Mouse (Mus musculus) ovary, adult 10 weeks (tissue): ENCODE data around the gene Polr3g. TPM values are rescaled to one million over a fixed set of nuclear protein-coding genes. Genes with fewer than 3 reads are reported as not detected.

Experiments used
- polyA plus RNA-seq: library from polyadenylated mRNA; stranded (reverse); fragments of 350-450 nt; fragmentation: Illumina TruSeq; extraction: RNeasy Lipid Tissue Mini Kit (QIAGEN cat#74804); gene quantifications from one replicate; pipeline ENCODE4 v1.2.3, GENCODE M21; 2014

Polr3g gene
- 34.1 TPM for polyA plus RNA-seq

DNA sequence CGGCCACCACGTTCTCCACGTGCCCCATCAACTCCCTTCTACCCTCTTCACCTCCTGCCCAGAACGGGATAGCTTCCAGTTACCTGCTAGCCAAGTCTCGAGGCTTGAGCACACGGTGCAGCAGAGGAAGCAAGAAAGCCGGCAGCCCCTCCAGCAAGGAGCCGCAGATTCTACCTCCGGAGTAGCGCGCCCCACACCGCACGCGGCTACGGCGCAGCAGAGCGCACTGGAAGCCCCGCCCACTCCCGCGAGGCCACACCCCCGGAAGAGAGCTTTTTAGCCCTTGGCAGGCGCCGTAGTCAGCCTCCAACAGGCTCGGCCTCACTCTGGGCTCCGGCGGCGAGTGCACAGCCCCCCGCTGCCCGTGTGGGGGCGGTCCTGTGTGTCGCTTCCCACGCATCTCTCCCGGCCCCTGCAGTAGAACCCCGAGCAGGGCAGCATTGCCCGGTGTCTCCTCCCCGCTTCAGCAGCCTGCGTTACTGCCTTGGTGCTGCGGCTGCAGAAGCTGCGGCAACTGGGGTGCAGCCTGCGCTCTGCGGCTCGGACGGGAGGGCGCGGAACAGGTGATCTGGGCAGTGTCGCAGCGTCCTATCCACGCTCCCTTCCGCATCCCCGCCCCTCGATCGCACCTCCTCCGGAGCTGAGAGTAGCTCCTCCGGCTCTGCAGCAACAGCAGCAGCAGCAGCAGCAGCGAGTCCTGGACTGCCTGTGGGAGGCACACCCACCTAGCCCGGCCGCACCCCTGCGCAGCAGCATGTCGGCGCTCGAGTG is at the start of gene Polr3g, which contains the start of gene Mblac2:
TSS of gene Polr3g (minus strand) at position 239 of the 771 bp plus-strand sequence.
TSS of gene Mblac2 (plus strand) at position 567 of the 771 bp plus-strand sequence.

DNA sequence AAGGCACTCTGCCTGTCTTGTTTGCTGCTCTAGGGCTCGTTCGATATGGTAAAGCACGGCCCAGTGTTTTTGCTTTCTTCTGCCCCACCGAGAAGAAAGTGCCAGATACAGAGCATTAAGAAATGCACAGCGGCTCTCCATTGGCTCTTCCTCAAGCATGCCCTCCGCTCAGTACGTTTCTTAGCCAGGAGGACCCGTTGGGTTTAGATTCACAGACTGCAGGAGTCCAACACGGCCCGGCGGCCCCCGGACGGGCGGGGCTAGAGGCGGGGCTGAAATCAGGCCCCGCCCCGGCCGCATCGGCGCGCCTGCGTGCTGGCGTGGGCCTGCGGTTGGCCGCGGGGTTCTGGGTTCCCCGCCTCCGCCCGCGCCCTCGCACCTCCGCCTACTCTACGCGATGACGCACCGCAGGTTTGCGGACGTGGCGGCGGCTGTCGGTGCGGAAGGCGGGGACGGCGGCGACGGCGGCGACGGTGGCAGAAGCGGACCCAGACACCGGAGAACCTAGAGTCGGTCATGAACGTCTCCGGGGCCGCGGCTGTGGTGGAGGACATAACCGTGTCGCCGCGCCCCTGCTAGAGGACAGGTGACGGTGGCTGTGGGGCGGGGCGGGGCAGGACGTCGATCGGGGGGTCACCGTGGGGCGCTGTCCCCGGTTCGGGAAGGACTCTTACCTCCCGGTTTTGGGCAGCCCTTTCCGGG is 53.3 kb downstream of the Polr3g start, which contains the start of gene Lysmd3:
TSS of gene Lysmd3 (plus strand) at position 313 of the 702 bp plus-strand sequence.

DNA sequence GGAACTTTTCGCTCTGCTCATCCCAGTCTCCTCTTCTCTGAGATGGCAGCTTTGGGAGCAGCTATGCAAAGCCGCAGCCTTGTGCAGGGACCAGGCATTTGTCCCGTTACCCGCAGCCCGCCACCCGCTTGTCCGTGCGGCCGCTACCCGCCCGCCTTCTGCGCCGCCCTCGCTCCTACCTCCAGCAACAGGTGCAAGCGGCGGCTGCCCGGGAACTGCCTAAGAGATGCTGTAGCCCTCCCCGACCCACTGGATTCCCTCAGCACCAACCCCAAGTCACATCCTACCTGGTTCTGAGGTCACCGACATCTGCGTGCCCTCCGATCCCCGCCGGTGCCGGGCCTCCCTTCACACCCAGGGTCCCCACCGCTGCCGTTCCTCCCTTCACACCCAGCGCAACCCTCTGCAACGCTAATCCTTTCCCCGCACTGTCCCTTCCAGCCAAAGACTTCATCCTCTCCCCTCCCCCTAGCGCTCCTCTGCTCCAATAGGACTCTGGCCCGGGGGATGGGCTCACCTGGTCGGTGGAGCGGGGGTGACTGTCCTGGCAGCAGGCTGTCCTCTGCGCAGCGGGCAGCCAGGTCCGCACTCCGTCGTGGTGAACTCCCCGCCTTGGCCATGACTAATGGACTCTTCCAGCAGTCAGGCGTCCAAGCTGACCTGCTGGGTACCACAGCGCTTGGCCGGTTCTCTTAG is 77.9 kb downstream of the Polr3g start, which contains the start of gene Adgrv1:
TSS of gene Adgrv1 (minus strand) at position 435 of the 696 bp plus-strand sequence.

Other genes starting within 250 kb of the Polr3g start
- gene Adgrv1, start 77.9 kb downstream of the Polr3g start, polyA plus RNA-seq, result 23.0 TPM
- 159 TPM for gene Lysmd3, start 53.4 kb downstream of the Polr3g start, polyA plus RNA-seq
- 59.2 TPM for gene Mblac2, start 328 bp upstream of the Polr3g start, polyA plus RNA-seq
- 542 TPM for gene Cetn3, start 72.1 kb upstream of the Polr3g start, polyA plus RNA-seq